Mouse (Mus musculus): ENCODE measurements at regions not wholly inside any gene's neighbourhood (a gene's known extent, or its start where the extent isn't known, plus 50 kb on each side); places are given as distances from the start of the nearest gene placed in this dataset.
A peak's percentile ranks its signal among the peaks of the same experiment; 100 is the strongest.
"Not testable (repeated sequence)": the region's sequence is repeated elsewhere in the genome, so short reads cannot be mapped to it uniquely, and the experiment has no call there.

GRCm38 (mm10) chr6:67790742-67791141 lies 255.1 kb upstream of the Tacstd2 start:
- no peak overlapping the region for H3K4me2 ChIP-seq (replicated peaks; ENCODE audit: low read depth)
- H3K4me3 ChIP-seq (ENCODE audit: low read depth, low read length) = no peak overlapping the region
- no peaks in the 10 kb centered on the region for H3K27me3 ChIP-seq (ENCODE audit: control insufficient read depth, insufficient read depth, low read length)
- ATAC-seq (ENCODE audit: low FRiP score, low TSS enrichment) (no peak), DNase-seq (ENCODE audit: low spot score) (no peak)
- H3K27ac ChIP-seq (replicated peaks) = no peak overlapping the region
- H3K9ac ChIP-seq (ENCODE audit: low read length) = no peak overlapping the region
- H3K36me3 ChIP-seq (ENCODE audit: control insufficient read depth, insufficient read depth, low read length) = no peaks in the 10 kb centered on the region
- 90% methylated on average over 1 of the region's 1 CpGs for WGBS
- no peaks in the 10 kb centered on the region for H3K4me1 ChIP-seq (replicated peaks; ENCODE audit: control insufficient read depth, insufficient read depth)
- H3K9me3 ChIP-seq (ENCODE audit: control insufficient read depth, low read length) = no peaks in the 10 kb centered on the region
- TF ChIP-seq EP300 (optimal IDR thresholded peaks at IDR 0.05) (no peak), CTCF (IDR thresholded peaks at IDR 0.05; ENCODE audit: low read depth) (no peak)

GRCm38 (mm10) chr6:67787091-67787765 lies 251.6 kb upstream of the Tacstd2 start:
- DNase-seq (ENCODE audit: low spot score) (no peak), ATAC-seq (ENCODE audit: low FRiP score, low TSS enrichment) (no peak)
- WGBS = 71% methylated on average over 7 of the region's 7 CpGs
- no peak overlapping the region for H3K4me3 ChIP-seq (ENCODE audit: low read depth, low read length)
- no peak overlapping the region for H3K27ac ChIP-seq (replicated peaks)
- no peak overlapping the region for H3K4me2 ChIP-seq (replicated peaks; ENCODE audit: low read depth)
- TF ChIP-seq EP300 (optimal IDR thresholded peaks at IDR 0.05) (no peak), CTCF (IDR thresholded peaks at IDR 0.05; ENCODE audit: low read depth) (no peak)
- H3K36me3 ChIP-seq (ENCODE audit: control insufficient read depth, insufficient read depth, low read length) = no peaks in the 10 kb centered on the region
- no peaks in the 10 kb centered on the region for H3K27me3 ChIP-seq (ENCODE audit: control insufficient read depth, insufficient read depth, low read length)
- no peaks in the 10 kb centered on the region for H3K4me1 ChIP-seq (replicated peaks; ENCODE audit: control insufficient read depth, insufficient read depth)
- no peaks in the 10 kb centered on the region for H3K9me3 ChIP-seq (ENCODE audit: control insufficient read depth, low read length)
- no peak overlapping the region for H3K9ac ChIP-seq (ENCODE audit: low read length)

GRCm38 (mm10) chr6:67778883-67779282 lies 243.3 kb upstream of the Tacstd2 start:
- H3K9ac ChIP-seq (ENCODE audit: low read length) = no peak overlapping the region

GRCm38 (mm10) chr6:67754102-67754501 lies 218.5 kb upstream of the Tacstd2 start:
- not testable (repeated sequence) for H3K9me3 ChIP-seq (ENCODE audit: control insufficient read depth, low read length); H3K27me3 ChIP-seq (ENCODE audit: control insufficient read depth, insufficient read depth, low read length)
- 79% methylated on average over 1 of the region's 1 CpGs for WGBS

More at GRCm38 (mm10) chr6:67778883-67779282, 243.3 kb upstream of the Tacstd2 start:
- H3K27me3 ChIP-seq (ENCODE audit: control insufficient read depth, insufficient read depth, low read length) = no peaks in the 10 kb centered on the region
- no peak overlapping the region for H3K4me3 ChIP-seq (ENCODE audit: low read depth, low read length)
- 72% methylated on average over 4 of the region's 4 CpGs for WGBS
- no peaks in the 10 kb centered on the region for H3K9me3 ChIP-seq (ENCODE audit: control insufficient read depth, low read length)
- ATAC-seq (ENCODE audit: low FRiP score, low TSS enrichment) (no peak), DNase-seq (ENCODE audit: low spot score) (no peak)
- TF ChIP-seq CTCF (IDR thresholded peaks at IDR 0.05; ENCODE audit: low read depth) (no peak), EP300 (optimal IDR thresholded peaks at IDR 0.05) (no peak)
- H3K27ac ChIP-seq (replicated peaks) = no peak overlapping the region
- H3K4me1 ChIP-seq (replicated peaks; ENCODE audit: control insufficient read depth, insufficient read depth) = no peaks in the 10 kb centered on the region
- H3K36me3 ChIP-seq (ENCODE audit: control insufficient read depth, insufficient read depth, low read length) = no peaks in the 10 kb centered on the region
- no peak overlapping the region for H3K4me2 ChIP-seq (replicated peaks; ENCODE audit: low read depth)

GRCm38 (mm10) chr6:67725611-67726010 lies 190.0 kb upstream of the Tacstd2 start:
- Histone ChIP-seq H3K4me2 (replicated peaks; ENCODE audit: low read depth) (no peak overlapping the region), H3K9ac (ENCODE audit: low read length) (no peak overlapping the region), H3K27ac (replicated peaks) (no peak overlapping the region), H3K4me1 (replicated peaks; ENCODE audit: control insufficient read depth, insufficient read depth) (no peaks in the 10 kb centered on the region), H3K27me3 (ENCODE audit: control insufficient read depth, insufficient read depth, low read length) (no peaks in the 10 kb centered on the region), H3K4me3 (ENCODE audit: low read depth, low read length) (no peak overlapping the region), H3K36me3 (ENCODE audit: control insufficient read depth, insufficient read depth, low read length) (no peaks in the 10 kb centered on the region), H3K9me3 (ENCODE audit: control insufficient read depth, low read length) (no peaks in the 10 kb centered on the region)
- DNase-seq (ENCODE audit: low spot score) = no peak
- whole genome bisulfite sequencing = 63% methylated on average over 1 of the region's 1 CpGs
- TF ChIP-seq EP300 (optimal IDR thresholded peaks at IDR 0.05) = no peak
- TF ChIP-seq CTCF (IDR thresholded peaks at IDR 0.05; ENCODE audit: low read depth) = no peak
- no peak for ATAC-seq (ENCODE audit: low FRiP score, low TSS enrichment)

More at GRCm38 (mm10) chr6:67754102-67754501, 218.5 kb upstream of the Tacstd2 start:
- H3K4me2 ChIP-seq (replicated peaks; ENCODE audit: low read depth); H3K36me3 ChIP-seq (ENCODE audit: control insufficient read depth, insufficient read depth, low read length); ATAC-seq (ENCODE audit: low FRiP score, low TSS enrichment); H3K4me3 ChIP-seq (ENCODE audit: low read depth, low read length); H3K4me1 ChIP-seq (replicated peaks; ENCODE audit: control insufficient read depth, insufficient read depth); DNase-seq (ENCODE audit: low spot score); H3K9ac ChIP-seq (ENCODE audit: low read length); H3K27ac ChIP-seq (replicated peaks): not testable (repeated sequence)
- peak; percentile 43 for TF ChIP-seq CTCF (IDR thresholded peaks at IDR 0.05; ENCODE audit: low read depth)

- not testable (repeated sequence) for ATAC-seq (ENCODE audit: low FRiP score, low TSS enrichment); H3K9me3 ChIP-seq (ENCODE audit: control insufficient read depth, low read length); H3K4me2 ChIP-seq (replicated peaks; ENCODE audit: low read depth); H3K36me3 ChIP-seq (ENCODE audit: control insufficient read depth, insufficient read depth, low read length); H3K4me3 ChIP-seq (ENCODE audit: low read depth, low read length); H3K9ac ChIP-seq (ENCODE audit: low read length); H3K4me1 ChIP-seq (replicated peaks; ENCODE audit: control insufficient read depth, insufficient read depth); DNase-seq (ENCODE audit: low spot score); H3K27me3 ChIP-seq (ENCODE audit: control insufficient read depth, insufficient read depth, low read length); H3K27ac ChIP-seq (replicated peaks)
- TF ChIP-seq CTCF (IDR thresholded peaks at IDR 0.05; ENCODE audit: low read depth) = peak; percentile 52
- WGBS = 11% methylated on average over 5 of the region's 7 CpGs
Observed at GRCm38 (mm10) chr6:67698952-67699351, 163.4 kb upstream of the Tacstd2 start.

GRCm38 (mm10) chr6:67690997-67691396 lies 155.4 kb upstream of the Tacstd2 start:
- ATAC-seq (ENCODE audit: low FRiP score, low TSS enrichment); H3K36me3 ChIP-seq (ENCODE audit: control insufficient read depth, insufficient read depth, low read length): not testable (repeated sequence)

GRCm38 (mm10) chr6:67683105-67683504 lies 147.5 kb upstream of the Tacstd2 start:
- 65% methylated on average over 3 of the region's 3 CpGs for WGBS
- not testable (repeated sequence) for DNase-seq (ENCODE audit: low spot score); ATAC-seq (ENCODE audit: low FRiP score, low TSS enrichment); H3K27ac ChIP-seq (replicated peaks); H3K4me1 ChIP-seq (replicated peaks; ENCODE audit: control insufficient read depth, insufficient read depth); H3K27me3 ChIP-seq (ENCODE audit: control insufficient read depth, insufficient read depth, low read length); H3K4me3 ChIP-seq (ENCODE audit: low read depth, low read length); H3K9ac ChIP-seq (ENCODE audit: low read length); H3K36me3 ChIP-seq (ENCODE audit: control insufficient read depth, insufficient read depth, low read length); H3K9me3 ChIP-seq (ENCODE audit: control insufficient read depth, low read length); H3K4me2 ChIP-seq (replicated peaks; ENCODE audit: low read depth)

More at GRCm38 (mm10) chr6:67690997-67691396, 155.4 kb upstream of the Tacstd2 start:
- H3K4me2 ChIP-seq (replicated peaks; ENCODE audit: low read depth); H3K27me3 ChIP-seq (ENCODE audit: control insufficient read depth, insufficient read depth, low read length); H3K9me3 ChIP-seq (ENCODE audit: control insufficient read depth, low read length); H3K9ac ChIP-seq (ENCODE audit: low read length); H3K27ac ChIP-seq (replicated peaks); H3K4me3 ChIP-seq (ENCODE audit: low read depth, low read length); H3K4me1 ChIP-seq (replicated peaks; ENCODE audit: control insufficient read depth, insufficient read depth); DNase-seq (ENCODE audit: low spot score): not testable (repeated sequence)
- 66% methylated on average over 3 of the region's 3 CpGs for WGBS

GRCm38 (mm10) chr6:67681641-67682040 lies 146.0 kb upstream of the Tacstd2 start:
- not testable (repeated sequence) for H3K27ac ChIP-seq (replicated peaks); ATAC-seq (ENCODE audit: low FRiP score, low TSS enrichment); H3K4me2 ChIP-seq (replicated peaks; ENCODE audit: low read depth); H3K27me3 ChIP-seq (ENCODE audit: control insufficient read depth, insufficient read depth, low read length); H3K4me1 ChIP-seq (replicated peaks; ENCODE audit: control insufficient read depth, insufficient read depth); H3K36me3 ChIP-seq (ENCODE audit: control insufficient read depth, insufficient read depth, low read length); H3K9ac ChIP-seq (ENCODE audit: low read length); H3K9me3 ChIP-seq (ENCODE audit: control insufficient read depth, low read length); DNase-seq (ENCODE audit: low spot score); H3K4me3 ChIP-seq (ENCODE audit: low read depth, low read length)
- WGBS = 41% methylated on average over 10 of the region's 10 CpGs

Data from stomach, postnatal 0 days (tissue).